Mouse (Mus musculus) olfactory bulb, adult 2 months (tissue): ENCODE data around the gene Tpmt.

Source experiments
- CTCF ChIP-seq: fragments of 200-500 bp; IDR thresholded peaks from 2 replicates; pipeline ENCODE4 v1.5.1; 2012; ENCODE audit warnings: low read depth, mild to moderate bottlenecking, low read length, moderate library complexity; ENCODE audit not compliant: insufficient read depth
- POLR2A ChIP-seq: fragments of 200-500 bp; IDR thresholded peaks from 2 replicates; pipeline ENCODE4 v1.6.1; 2012; ENCODE audit warnings: mild to moderate bottlenecking, low read depth, low read length, moderate library complexity; ENCODE audit not compliant: insufficient read depth

GRCm38 (mm10) chr13:46992516-46993273, 51.8 kb downstream of the Tpmt start:
- TF ChIP-seq CTCF (no peak), POLR2A (no peak)
